Mouse (Mus musculus) G1E (cell line): ENCODE results near the gene Arap1.

Experiments used
- CTCF ChIP-seq: IDR thresholded peaks from 2 replicates; pipeline ENCODE4 v1.5.1; 2012; ENCODE audit warnings: low read depth, low read length, inconsistent platforms, mixed read lengths
- GATA1 ChIP-seq: IDR thresholded peaks from 2 replicates; pipeline ENCODE4 v1.6.1; 2012; ENCODE audit warnings: borderline replicate concordance, low read length, inconsistent platforms, mixed read lengths
- GATA2 ChIP-seq: IDR thresholded peaks from 2 replicates; pipeline ENCODE4 v1.6.1; 2012; ENCODE audit warnings: low read depth, low read length, inconsistent platforms, borderline replicate concordance
- POLR2AphosphoS5 ChIP-seq: IDR thresholded peaks from 2 replicates; pipeline ENCODE4 v1.6.1; 2012; ENCODE audit warnings: low read depth, low read length, inconsistent platforms; ENCODE audit not compliant: insufficient replicate concordance
- TAL1 ChIP-seq: conservative IDR thresholded peaks from 2 replicates; pipeline ENCODE4 v1.6.1; 2012; ENCODE audit warnings: low read depth, low read length, inconsistent platforms, mixed read lengths

DNA sequence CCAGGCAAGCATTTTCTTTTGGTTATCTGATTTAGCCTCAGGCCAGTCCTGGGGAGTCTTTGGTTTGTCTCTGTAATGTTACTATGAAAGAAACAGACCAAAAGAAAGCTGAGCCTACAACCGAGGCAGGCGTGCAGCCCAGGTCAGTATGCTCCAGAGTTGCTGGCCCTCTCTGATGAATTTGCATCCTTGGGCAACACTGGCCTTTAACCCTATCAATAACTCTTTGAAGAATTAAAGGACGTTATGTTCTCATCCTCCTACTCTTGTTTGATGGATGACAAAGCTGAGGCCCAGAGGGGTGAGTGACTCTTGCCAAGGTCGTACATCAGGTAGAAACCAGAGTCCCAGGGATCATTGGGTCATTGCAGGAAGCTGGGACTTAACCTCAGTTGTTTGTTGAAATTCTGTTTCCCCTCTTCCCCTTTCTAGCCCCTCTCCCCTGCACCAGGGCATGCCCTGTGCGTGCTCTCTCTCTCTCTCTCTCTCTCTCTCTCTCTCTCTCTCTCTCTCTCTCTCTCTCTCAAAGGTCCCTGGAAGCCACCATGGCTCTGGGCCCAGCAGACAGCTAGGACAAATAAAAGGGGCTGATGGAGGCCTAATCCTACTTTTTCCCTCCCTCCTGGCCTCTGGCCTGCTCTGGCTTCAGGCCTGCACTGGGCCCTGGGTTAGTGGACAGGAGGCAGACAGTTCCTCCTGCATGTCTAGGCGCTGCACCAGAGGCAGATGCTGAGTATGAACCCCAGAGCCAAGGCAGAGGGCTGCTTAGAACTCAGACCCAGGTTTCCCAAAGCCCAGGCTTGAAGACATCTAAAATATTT is 23.5 kb upstream of the Arap1 start:
- no peak for TF ChIP-seq CTCF
- no peak for TF ChIP-seq GATA1
- no peak for TF ChIP-seq POLR2AphosphoS5
- TF ChIP-seq TAL1 = no peak
- TF ChIP-seq GATA2 = no peak
